In genomic region chr16:89704316-89704715, GRCm38 (mm10) we compare ENCODE assay signal across 15 mouse cellular contexts.
"Had no signal": no experiment of that assay in that cellular context is flagged by ENCODE, and none has a peak within 500 bp of the region (broad histone marks: within the 10 kb centered on the region; RNA-seq: fewer than 3 reads in every experiment).

No protein-coding gene starts in this region.

- ATAC-seq: liver, postnatal 0 days; lung, postnatal 0 days had no signal

- H3K4me1 ChIP-seq: lung, embryonic 15.5 days; megakaryocyte, embryonic 14.5 days had no signal

- H3K4me3 ChIP-seq: lung, embryonic 15.5 days; megakaryocyte, embryonic 14.5 days; midbrain, embryonic 12.5 days; neural tube, embryonic 12.5 days had no signal

- H3K4me2 ChIP-seq: lung, embryonic 15.5 days; midbrain, embryonic 12.5 days; neural tube, embryonic 12.5 days had no signal

- H3K36me3 ChIP-seq: lung, embryonic 15.5 days; midbrain, embryonic 12.5 days; neural tube, embryonic 12.5 days had no signal

- H3K9me3 ChIP-seq: lung, embryonic 15.5 days; midbrain, embryonic 12.5 days; neural tube, embryonic 12.5 days had no signal

- H3K9ac ChIP-seq: liver, postnatal 0 days; lung, embryonic 15.5 days; midbrain, embryonic 12.5 days; neural tube, embryonic 12.5 days had no signal

- H3K27ac ChIP-seq: lung, embryonic 15.5 days; macrophage; midbrain, embryonic 12.5 days; neural tube, embryonic 12.5 days had no signal

- DNase-seq: liver, postnatal 0 days; lung, adult 2 months; lung, postnatal 14 days; lung, postnatal 36 days; midbrain, embryonic 14.5 days; right cerebral cortex, postnatal 14 days; thymus, adult 18-20 months; thymus, postnatal 14 days; thymus, postnatal 36 days had no signal

- H3K27me3 ChIP-seq: lung, embryonic 15.5 days; megakaryocyte, embryonic 14.5 days; midbrain, embryonic 12.5 days; neural tube, embryonic 12.5 days had no signal
